Mouse (Mus musculus): ENCODE results near the gene Osbp2. TPM values are rescaled to one million over a fixed set of nuclear protein-coding genes. Genes with fewer than 3 reads are reported as not detected.

Gene Osbp2
- polyA plus RNA-seq, 1 experiment from 2014 or later, result 8.8 TPM

GRCm38 (mm10) chr11:3707057-3707456, 156.6 kb downstream of the Osbp2 start:
- Histone ChIP-seq H3K36me3 (no peaks in the 10 kb centered on the region), H3K9me3 (replicated peaks) (no peaks in the 10 kb centered on the region), H3K4me2 (replicated peaks) (no peak overlapping the region), H3K27me3 (no peaks in the 10 kb centered on the region), H3K27ac (no peak overlapping the region), H3K9ac (no peak overlapping the region), H3K4me3 (no peak overlapping the region), H3K4me1 (no peaks in the 10 kb centered on the region)
- ATAC-seq (ENCODE audit: low FRiP score), result no peak
- 89% methylated on average over 8 of the region's 8 CpGs for WGBS

- Histone ChIP-seq H3K36me3 (no peaks in the 10 kb centered on the region; the same call in 1 of the 2 replicates), H3K4me3 (no peak overlapping the region), H3K4me1 (no peaks in the 10 kb centered on the region), H3K4me2 (replicated peaks) (no peak overlapping the region), H3K9ac (no peak overlapping the region), H3K27ac (no peak overlapping the region), H3K9me3 (replicated peaks) (no peaks in the 10 kb centered on the region), H3K27me3 (no peaks in the 10 kb centered on the region)
- ATAC-seq (ENCODE audit: low FRiP score), result no peak
- 80% methylated on average over 8 of the region's 8 CpGs for WGBS
These were observed 159.3 kb downstream of the Osbp2 start for GRCm38 (mm10) chr11:3704404-3704803.

GRCm38 (mm10) chr11:3703089-3703992, 160.4 kb downstream of the Osbp2 start:
- ATAC-seq (ENCODE audit: low FRiP score), result no peak
- H3K4me2 ChIP-seq (replicated peaks), result no peak overlapping the region

GRCm38 (mm10) chr11:3697441-3697840, 166.3 kb downstream of the Osbp2 start:
- WGBS, result 86% methylated on average over 3 of the region's 3 CpGs
- peaks cover 15% of the 10 kb centered on the region for H3K36me3 ChIP-seq
- no peak overlapping the region for H3K4me2 ChIP-seq (replicated peaks)
- H3K27ac ChIP-seq, result no peak overlapping the region
- no peak for ATAC-seq (ENCODE audit: low FRiP score)
- no peak overlapping the region for H3K9ac ChIP-seq
- no peaks in the 10 kb centered on the region for H3K9me3 ChIP-seq (replicated peaks)
- no peak overlapping the region for H3K4me3 ChIP-seq
- H3K27me3 ChIP-seq, result no peaks in the 10 kb centered on the region
- H3K4me1 ChIP-seq, result no peaks in the 10 kb centered on the region

More at GRCm38 (mm10) chr11:3703089-3703992, 160.4 kb downstream of the Osbp2 start:
- Histone ChIP-seq H3K27me3 (no peaks in the 10 kb centered on the region), H3K9ac (no peak overlapping the region), H3K4me1 (no peaks in the 10 kb centered on the region), H3K36me3 (no peaks in the 10 kb centered on the region; the same call in 1 of the 2 replicates), H3K27ac (no peak overlapping the region), H3K4me3 (no peak overlapping the region), H3K9me3 (replicated peaks) (no peaks in the 10 kb centered on the region)
- 76% methylated on average over 7 of the region's 7 CpGs for WGBS

GRCm38 (mm10) chr11:3696086-3696616, 167.6 kb downstream of the Osbp2 start:
- Histone ChIP-seq H3K36me3 (peaks cover 27% of the 10 kb centered on the region), H3K27me3 (no peaks in the 10 kb centered on the region), H3K27ac (no peak overlapping the region), H3K9ac (no peak overlapping the region), H3K9me3 (replicated peaks) (no peaks in the 10 kb centered on the region), H3K4me2 (replicated peaks) (no peak overlapping the region), H3K4me3 (no peak overlapping the region), H3K4me1 (no peaks in the 10 kb centered on the region)
- 84% methylated on average over 5 of the region's 5 CpGs for WGBS
- no peak for ATAC-seq (ENCODE audit: low FRiP score)

- no peak for ATAC-seq (ENCODE audit: low FRiP score)
- Histone ChIP-seq H3K27ac (no peak overlapping the region), H3K4me1 (no peaks in the 10 kb centered on the region), H3K4me3 (no peak overlapping the region), H3K27me3 (no peaks in the 10 kb centered on the region), H3K36me3 (peaks cover 64% of the 10 kb centered on the region), H3K4me2 (replicated peaks) (no peak overlapping the region), H3K9ac (no peak overlapping the region), H3K9me3 (replicated peaks) (no peaks in the 10 kb centered on the region)
- 91% methylated on average over 2 of the region's 2 CpGs for WGBS
These were observed 172.0 kb downstream of the Osbp2 start for GRCm38 (mm10) chr11:3691746-3692145.

GRCm38 (mm10) chr11:3686885-3687284, 176.8 kb downstream of the Osbp2 start:
- Histone ChIP-seq H3K27me3 (no peaks in the 10 kb centered on the region), H3K9me3 (replicated peaks) (no peaks in the 10 kb centered on the region), H3K4me1 (no peaks in the 10 kb centered on the region), H3K36me3 (peaks cover 86% of the 10 kb centered on the region), H3K4me2 (replicated peaks) (no peak overlapping the region), H3K27ac (no peak overlapping the region), H3K4me3 (no peak overlapping the region), H3K9ac (no peak overlapping the region)
- ATAC-seq (ENCODE audit: low FRiP score), result no peak
- 91% methylated on average over 2 of the region's 2 CpGs for WGBS

GRCm38 (mm10) chr11:3686318-3686717, 177.4 kb downstream of the Osbp2 start:
- Histone ChIP-seq H3K36me3 (peaks cover 85% of the 10 kb centered on the region), H3K27ac (no peak overlapping the region), H3K4me3 (no peak overlapping the region), H3K27me3 (no peaks in the 10 kb centered on the region), H3K9ac (no peak overlapping the region), H3K4me1 (no peaks in the 10 kb centered on the region), H3K4me2 (replicated peaks) (no peak overlapping the region), H3K9me3 (replicated peaks) (no peaks in the 10 kb centered on the region)
- WGBS, result 95% methylated on average over 2 of the region's 2 CpGs
- ATAC-seq (ENCODE audit: low FRiP score), result no peak

GRCm38 (mm10) chr11:3685431-3685830, 178.3 kb downstream of the Osbp2 start:
- Histone ChIP-seq H3K4me2 (replicated peaks) (no peak overlapping the region), H3K27me3 (no peaks in the 10 kb centered on the region), H3K9ac (no peak overlapping the region), H3K27ac (no peak overlapping the region), H3K9me3 (replicated peaks) (no peaks in the 10 kb centered on the region), H3K4me3 (no peak overlapping the region), H3K36me3 (peaks cover 85% of the 10 kb centered on the region), H3K4me1 (no peaks in the 10 kb centered on the region)
- 96% methylated on average over 8 of the region's 8 CpGs for WGBS
- no peak for ATAC-seq (ENCODE audit: low FRiP score)

GRCm38 (mm10) chr11:3684723-3685430, 178.8 kb downstream of the Osbp2 start:
- Histone ChIP-seq H3K9me3 (replicated peaks) (no peaks in the 10 kb centered on the region), H3K4me3 (no peak overlapping the region), H3K4me2 (replicated peaks) (no peak overlapping the region), H3K27ac (no peak overlapping the region), H3K36me3 (peaks cover 87% of the 10 kb centered on the region), H3K9ac (no peak overlapping the region), H3K27me3 (no peaks in the 10 kb centered on the region), H3K4me1 (no peaks in the 10 kb centered on the region)
- WGBS, result 97% methylated on average over 5 of the region's 5 CpGs
- ATAC-seq (ENCODE audit: low FRiP score), result no peak

- H3K27me3 ChIP-seq, result no peaks in the 10 kb centered on the region
- ATAC-seq (ENCODE audit: low FRiP score), result no peak
- no peak overlapping the region for H3K4me2 ChIP-seq (replicated peaks)
- no peak overlapping the region for H3K27ac ChIP-seq
- no peak overlapping the region for H3K9ac ChIP-seq
- no peaks in the 10 kb centered on the region for H3K9me3 ChIP-seq (replicated peaks)
- H3K4me1 ChIP-seq, result no peaks in the 10 kb centered on the region
- no peak overlapping the region for H3K4me3 ChIP-seq
- peaks cover 85% of the 10 kb centered on the region for H3K36me3 ChIP-seq
- whole genome bisulfite sequencing, result 86% methylated on average over 1 of the region's 1 CpGs
These were observed 179.5 kb downstream of the Osbp2 start for GRCm38 (mm10) chr11:3684232-3684631.

GRCm38 (mm10) chr11:3683696-3684095, 180.0 kb downstream of the Osbp2 start:
- Histone ChIP-seq H3K9me3 (replicated peaks) (no peaks in the 10 kb centered on the region), H3K4me2 (replicated peaks) (no peak overlapping the region), H3K27me3 (no peaks in the 10 kb centered on the region), H3K36me3 (peaks cover 83% of the 10 kb centered on the region), H3K4me1 (no peaks in the 10 kb centered on the region), H3K9ac (no peak overlapping the region), H3K4me3 (no peak overlapping the region), H3K27ac (no peak overlapping the region)
- WGBS, result 93% methylated on average over 11 of the region's 11 CpGs
- no peak for ATAC-seq (ENCODE audit: low FRiP score)
